Mouse (Mus musculus): ENCODE measurements at regions not wholly inside any gene's neighbourhood (a gene's known extent, or its start where the extent isn't known, plus 50 kb on each side); places are given as distances from the start of the nearest gene placed in this dataset.

DNA sequence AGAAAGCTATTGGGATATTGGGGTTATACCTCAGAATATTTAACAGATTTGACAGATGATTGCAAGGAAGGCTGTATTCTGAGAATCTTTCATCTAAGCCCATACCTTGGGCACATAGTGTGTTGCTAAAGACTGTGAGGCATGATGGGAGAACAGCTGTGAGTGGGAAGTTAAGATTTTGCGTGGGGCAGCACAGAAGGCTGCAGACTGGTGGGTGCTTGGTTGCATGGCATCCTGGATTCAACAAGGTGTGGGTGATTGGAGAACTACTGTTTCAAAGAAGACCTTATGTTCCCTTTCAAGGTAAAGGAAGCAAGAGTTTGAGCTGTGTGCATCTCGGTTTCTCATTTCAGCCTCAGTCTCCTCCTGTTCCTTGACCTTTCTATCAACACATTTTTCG, 584.8 kb downstream of the Sh2d4b start:
- no peak overlapping the region for H3K4me2 ChIP-seq (replicated peaks)
- H3K27ac ChIP-seq, result no peak overlapping the region
- no peaks in the 10 kb centered on the region for H3K36me3 ChIP-seq (replicated peaks; ENCODE audit: control insufficient read depth, insufficient read depth)
- no peaks in the 10 kb centered on the region for H3K9me3 ChIP-seq (ENCODE audit: control insufficient read depth, low read length)
- no peak for ATAC-seq (ENCODE audit: low FRiP score)
- H3K4me1 ChIP-seq (replicated peaks; ENCODE audit: control insufficient read depth, insufficient read depth, low read length), result no peaks in the 10 kb centered on the region
- whole genome bisulfite sequencing, result 87% methylated on average over 3 of the region's 3 CpGs
- H3K27me3 ChIP-seq (ENCODE audit: control insufficient read depth, insufficient read depth, low read length), result no peaks in the 10 kb centered on the region
- H3K9ac ChIP-seq, result no peak overlapping the region
- no peak for DNase-seq (ENCODE audit: low spot score)
- no peak overlapping the region for H3K4me3 ChIP-seq (replicated peaks; ENCODE audit: low read length)

DNA sequence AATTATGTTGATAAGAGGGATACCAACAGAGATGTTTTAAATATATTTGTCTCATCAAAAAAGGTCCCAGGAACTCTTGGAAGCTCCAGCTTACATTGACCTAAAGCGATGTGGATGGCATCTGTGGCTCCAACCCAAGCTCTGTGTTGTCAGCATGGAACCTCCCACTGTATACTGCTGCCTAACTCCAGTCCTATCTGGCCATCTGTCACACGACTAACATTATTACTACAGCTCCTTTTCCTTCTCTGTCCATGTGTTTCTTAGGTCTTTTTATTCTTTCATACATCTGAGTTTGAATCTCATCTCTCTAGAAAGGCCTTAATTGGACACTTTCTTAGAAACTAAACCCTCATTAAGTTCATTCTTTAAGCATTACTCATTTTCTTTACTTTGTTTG, 613.9 kb downstream of the Sh2d4b start:
- no peaks in the 10 kb centered on the region for H3K36me3 ChIP-seq (replicated peaks; ENCODE audit: control insufficient read depth, insufficient read depth)
- ATAC-seq (ENCODE audit: low FRiP score) (no peak), DNase-seq (ENCODE audit: low spot score) (no peak)
- 79% methylated on average over 2 of the region's 2 CpGs for WGBS
- no peak overlapping the region for H3K27ac ChIP-seq
- no peaks in the 10 kb centered on the region for H3K9me3 ChIP-seq (ENCODE audit: control insufficient read depth, low read length)
- no peak overlapping the region for H3K9ac ChIP-seq
- H3K4me3 ChIP-seq (replicated peaks; ENCODE audit: low read length), result no peak overlapping the region
- H3K27me3 ChIP-seq (ENCODE audit: control insufficient read depth, insufficient read depth, low read length), result no peaks in the 10 kb centered on the region
- no peaks in the 10 kb centered on the region for H3K4me1 ChIP-seq (replicated peaks; ENCODE audit: control insufficient read depth, insufficient read depth, low read length)
- no peak overlapping the region for H3K4me2 ChIP-seq (replicated peaks)

DNA sequence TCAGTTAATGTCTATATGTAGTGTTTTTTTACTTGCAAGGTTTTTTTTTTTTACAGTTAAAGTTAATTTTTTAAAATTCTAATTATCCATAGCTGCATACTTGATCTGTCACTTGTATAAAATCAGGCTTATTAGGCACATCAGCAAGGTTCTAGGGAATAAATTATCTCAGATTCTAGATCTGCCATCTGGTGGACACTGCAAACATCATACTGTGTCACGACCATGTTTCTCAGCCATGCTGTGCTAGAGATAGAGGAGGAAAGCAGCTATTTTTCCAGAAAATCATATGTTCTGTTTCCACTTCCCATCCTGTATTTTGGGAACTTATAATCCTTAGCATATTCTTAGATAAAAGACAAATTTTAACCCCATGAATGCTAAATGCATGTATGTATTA, 617.7 kb downstream of the Sh2d4b start:
- WGBS, result 41% methylated on average over 1 of the region's 1 CpGs
- peak; percentile 55 for DNase-seq (ENCODE audit: low spot score)
- H3K27ac ChIP-seq, result no peak overlapping the region

DNA sequence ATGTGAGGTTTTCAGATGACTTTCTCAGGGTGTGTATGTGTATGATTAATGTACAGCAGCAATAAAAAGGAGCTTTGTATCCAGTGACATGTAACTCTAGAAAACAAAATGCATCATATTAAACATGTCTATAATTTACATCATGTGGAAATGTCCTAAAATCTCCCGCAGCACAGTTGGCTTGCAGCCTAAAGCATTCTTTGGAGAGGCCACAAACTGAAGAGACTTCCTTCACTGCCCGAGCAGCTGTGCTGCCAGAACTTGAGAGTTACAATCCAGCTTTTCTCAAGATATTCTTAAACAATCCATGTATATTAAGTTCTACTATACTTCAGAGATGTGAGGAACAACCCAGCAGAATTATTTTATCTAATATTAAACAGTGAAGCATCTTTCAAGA, 631.4 kb downstream of the Sh2d4b start:
- no peak for ATAC-seq (ENCODE audit: low FRiP score)
- WGBS, result 78% methylated on average over 2 of the region's 2 CpGs
- no peak overlapping the region for H3K27ac ChIP-seq

More for the DNA sequence above, 617.7 kb downstream of the Sh2d4b start:
- no peak for ATAC-seq (ENCODE audit: low FRiP score)
- no peaks in the 10 kb centered on the region for H3K27me3 ChIP-seq (ENCODE audit: control insufficient read depth, insufficient read depth, low read length)
- H3K4me2 ChIP-seq (replicated peaks), result no peak overlapping the region
- no peaks in the 10 kb centered on the region for H3K9me3 ChIP-seq (ENCODE audit: control insufficient read depth, low read length)
- no peaks in the 10 kb centered on the region for H3K36me3 ChIP-seq (replicated peaks; ENCODE audit: control insufficient read depth, insufficient read depth)
- no peak overlapping the region for H3K4me3 ChIP-seq (replicated peaks; ENCODE audit: low read length)
- H3K9ac ChIP-seq, result no peak overlapping the region
- H3K4me1 ChIP-seq (replicated peaks; ENCODE audit: control insufficient read depth, insufficient read depth, low read length), result no peaks in the 10 kb centered on the region

DNA sequence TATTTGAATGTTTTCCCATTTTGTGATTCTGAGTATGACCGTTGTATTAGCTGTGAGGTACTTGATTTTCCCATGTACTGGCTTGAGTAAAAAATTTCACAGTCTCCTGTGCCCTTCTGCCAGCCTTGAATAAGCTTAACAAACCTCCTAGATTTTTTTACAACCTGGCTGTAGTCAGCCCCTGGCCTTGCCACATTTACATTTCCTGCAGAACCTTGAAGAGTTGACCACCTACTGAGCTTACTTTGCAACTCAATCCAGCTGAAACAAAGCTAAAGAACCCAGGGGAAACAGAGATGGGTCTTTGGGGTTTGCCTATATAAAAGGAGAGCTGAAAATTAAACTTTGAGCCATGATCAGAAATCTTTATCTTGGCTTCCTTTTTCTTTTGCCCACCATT, 661.0 kb downstream of the Sh2d4b start:
- Histone ChIP-seq H3K9ac (no peak overlapping the region), H3K36me3 (replicated peaks; ENCODE audit: control insufficient read depth, insufficient read depth) (no peaks in the 10 kb centered on the region), H3K9me3 (ENCODE audit: control insufficient read depth, low read length) (no peaks in the 10 kb centered on the region), H3K27me3 (ENCODE audit: control insufficient read depth, insufficient read depth, low read length) (no peaks in the 10 kb centered on the region), H3K4me2 (replicated peaks) (no peak overlapping the region), H3K4me1 (replicated peaks; ENCODE audit: control insufficient read depth, insufficient read depth, low read length) (no peaks in the 10 kb centered on the region), H3K27ac (no peak overlapping the region), H3K4me3 (replicated peaks; ENCODE audit: low read length) (no peak overlapping the region)
- WGBS, result 60% methylated on average over 1 of the region's 1 CpGs
- DNase-seq (ENCODE audit: low spot score) (no peak), ATAC-seq (ENCODE audit: low FRiP score) (no peak)

More for the DNA sequence above, 631.4 kb downstream of the Sh2d4b start:
- no peaks in the 10 kb centered on the region for H3K4me1 ChIP-seq (replicated peaks; ENCODE audit: control insufficient read depth, insufficient read depth, low read length)
- H3K27me3 ChIP-seq (ENCODE audit: control insufficient read depth, insufficient read depth, low read length), result no peaks in the 10 kb centered on the region
- DNase-seq (ENCODE audit: low spot score), result no peak
- H3K9ac ChIP-seq, result no peak overlapping the region
- H3K4me3 ChIP-seq (replicated peaks; ENCODE audit: low read length), result no peak overlapping the region
- no peaks in the 10 kb centered on the region for H3K9me3 ChIP-seq (ENCODE audit: control insufficient read depth, low read length)
- no peaks in the 10 kb centered on the region for H3K36me3 ChIP-seq (replicated peaks; ENCODE audit: control insufficient read depth, insufficient read depth)
- no peak overlapping the region for H3K4me2 ChIP-seq (replicated peaks)

DNA sequence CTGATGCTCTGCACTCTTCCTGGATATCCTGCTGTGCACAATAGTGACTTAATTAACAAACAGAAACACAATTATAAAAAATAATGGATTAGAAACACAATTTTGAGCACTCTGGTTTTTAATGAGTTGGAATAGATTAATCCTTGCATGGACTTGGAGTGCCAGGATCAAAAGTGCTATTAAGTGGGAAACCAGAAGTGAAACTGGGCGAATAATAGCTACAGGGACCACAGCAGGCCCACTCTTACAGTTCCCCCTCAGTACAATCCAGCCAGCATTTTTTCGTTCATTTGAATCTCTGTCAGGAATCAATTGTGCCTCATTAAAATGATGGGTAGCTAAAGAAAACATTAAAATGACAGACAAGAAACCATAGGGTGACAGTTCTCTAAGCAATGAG, 668.7 kb downstream of the Sh2d4b start:
- H3K27ac ChIP-seq, result no peak overlapping the region
- H3K4me2 ChIP-seq (replicated peaks), result no peak overlapping the region
- ATAC-seq (ENCODE audit: low FRiP score), result no peak
- no peaks in the 10 kb centered on the region for H3K27me3 ChIP-seq (ENCODE audit: control insufficient read depth, insufficient read depth, low read length)
- WGBS, result 65% methylated on average over 2 of the region's 2 CpGs
- no peaks in the 10 kb centered on the region for H3K4me1 ChIP-seq (replicated peaks; ENCODE audit: control insufficient read depth, insufficient read depth, low read length)
- H3K36me3 ChIP-seq (replicated peaks; ENCODE audit: control insufficient read depth, insufficient read depth), result no peaks in the 10 kb centered on the region
- no peaks in the 10 kb centered on the region for H3K9me3 ChIP-seq (ENCODE audit: control insufficient read depth, low read length)
- no peak overlapping the region for H3K4me3 ChIP-seq (replicated peaks; ENCODE audit: low read length)
- no peak overlapping the region for H3K9ac ChIP-seq
- DNase-seq (ENCODE audit: low spot score), result no peak
